Mouse (Mus musculus) MEL (cell line): ENCODE data around the gene Atp6v0a1. TPM values are rescaled to one million over a fixed set of nuclear protein-coding genes. Genes with fewer than 3 reads are reported as not detected.
A peak's percentile ranks its signal among the peaks of the same experiment; 100 is the strongest.

Source experiments
- DNase-seq: peaks from one replicate; pipeline ENCODE4 v3.0.0; 2011; ENCODE audit warnings: low read depth, low spot score
- H3K27ac ChIP-seq: 2 replicates; pipeline ENCODE4 v1.5.1; 2012; ENCODE audit warnings: low read depth, mild to moderate bottlenecking, control low read depth, low read length, moderate library complexity; ENCODE audit not compliant: control insufficient read depth
- H3K27me3 ChIP-seq, 2 experiments: fragments of 150-350 bp in 1 of 2; sonication (generic) in 1 of 2; 2 replicates each; pipeline ENCODE4 v1.6.1; 2012; ENCODE audit warnings: low read length in 2 of 2, mild to moderate bottlenecking in 2 of 2, improper control_type of control experiment in 1 of 2, moderate library complexity in 1 of 2; ENCODE audit not compliant: insufficient read depth in 2 of 2, control insufficient read depth in 1 of 2
- H3K36me3 ChIP-seq, 2 experiments: 2 replicates each; pipeline ENCODE4 v1.6.1; 2012 to 2014; ENCODE audit warnings: low read length in 2 of 2, improper control_type of control experiment in 1 of 2, inconsistent platforms in 1 of 2, mild to moderate bottlenecking in 1 of 2; ENCODE audit not compliant: insufficient read depth in 2 of 2, control insufficient read depth in 1 of 2
- H3K4me1 ChIP-seq, 2 experiments: fragments of 150-350 bp in 1 of 2; sonication (generic) in 1 of 2; 2 replicates each; pipeline ENCODE4 v1.6.1; 2012; ENCODE audit warnings: low read length in 2 of 2, improper control_type of control experiment in 1 of 2, mild to moderate bottlenecking in 1 of 2; ENCODE audit not compliant: insufficient read depth in 2 of 2, control insufficient read depth in 1 of 2
- H3K4me3 ChIP-seq, 2 experiments: fragments of 150-350 bp in 1 of 2; sonication (generic) in 1 of 2; 2 replicates each; pipeline ENCODE4 v1.5.1; 2012; ENCODE audit warnings: low read depth in 2 of 2, low read length in 2 of 2, mild to moderate bottlenecking in 2 of 2, moderate library complexity in 2 of 2, control low read depth in 1 of 2, improper control_type of control experiment in 1 of 2; ENCODE audit not compliant: control insufficient read depth in 1 of 2, insufficient read depth in 1 of 2
- H3K79me2 ChIP-seq: 2 replicates; pipeline ENCODE4 v1.6.1; 2012; ENCODE audit warnings: mild to moderate bottlenecking, low read length, moderate library complexity; ENCODE audit not compliant: control insufficient read depth, poor library complexity, insufficient read depth
- H3K9ac ChIP-seq: 2 replicates; pipeline ENCODE4 v1.6.1; 2012; ENCODE audit warnings: low read depth, mild to moderate bottlenecking, control low read depth, low read length, moderate library complexity; ENCODE audit not compliant: control insufficient read depth, poor library complexity, severe bottlenecking
- H3K9me3 ChIP-seq: fragments of 150-350 bp; sonication (generic); replicated peaks from 2 replicates; pipeline ENCODE4 v1.6.1; 2012; ENCODE audit warnings: mild to moderate bottlenecking, low read length, improper control_type of control experiment, moderate library complexity; ENCODE audit not compliant: insufficient read depth
- CHD2 ChIP-seq: IDR thresholded peaks from 2 replicates; pipeline ENCODE4 v1.6.1; 2011; ENCODE audit warnings: low read length, improper control_type of control experiment
- EP300 ChIP-seq, 2 experiments: IDR thresholded peaks; 2 replicates each; pipeline ENCODE4 v1.6.1; 2011; ENCODE audit warnings: improper control_type of control experiment in 2 of 2, low read length in 2 of 2, low read depth in 1 of 2, mild to moderate bottlenecking in 1 of 2
- GATA1 ChIP-seq: IDR thresholded peaks from 2 replicates; pipeline ENCODE4 v1.6.1; 2011; ENCODE audit warnings: low read depth, low read length, improper control_type of control experiment
- JUND ChIP-seq: IDR thresholded peaks from 2 replicates; pipeline ENCODE4 v1.6.1; 2011; ENCODE audit warnings: low read depth, mild to moderate bottlenecking, improper control_type of control experiment, low read length
- MEF2A ChIP-seq: IDR thresholded peaks from 2 replicates; pipeline ENCODE4 v1.6.1; 2014; ENCODE audit warnings: low read depth, mild to moderate bottlenecking, inconsistent platforms, low read length, improper control_type of control experiment; ENCODE audit not compliant: poor library complexity, insufficient replicate concordance, severe bottlenecking; ENCODE audit errors: extremely low read depth
- MXI1 ChIP-seq: IDR thresholded peaks from 2 replicates; pipeline ENCODE4 v1.6.1; 2011; ENCODE audit warnings: mild to moderate bottlenecking, low read depth, low read length, improper control_type of control experiment
- MYB ChIP-seq: IDR thresholded peaks from 2 replicates; pipeline ENCODE4 v1.6.1; 2011; ENCODE audit warnings: mild to moderate bottlenecking, low read depth, low read length, improper control_type of control experiment
- NRF1 ChIP-seq: IDR thresholded peaks from 2 replicates; pipeline ENCODE4 v1.6.1; 2014; ENCODE audit warnings: low read depth, mild to moderate bottlenecking, inconsistent platforms, low read length, improper control_type of control experiment, moderate library complexity; ENCODE audit not compliant: poor library complexity, insufficient read depth, severe bottlenecking
- POLR2A ChIP-seq, 2 experiments: IDR thresholded peaks; 2 replicates each; pipeline ENCODE4 v1.6.1; 2011 to 2012; ENCODE audit warnings: low read length in 2 of 2, mild to moderate bottlenecking in 2 of 2, control low read depth in 1 of 2, improper control_type of control experiment in 1 of 2, low read depth in 1 of 2, moderate library complexity in 1 of 2; ENCODE audit not compliant: control insufficient read depth in 1 of 2, insufficient read depth in 1 of 2, poor library complexity in 1 of 2
- POLR2AphosphoS2 ChIP-seq: IDR thresholded peaks from 2 replicates; pipeline ENCODE4 v1.6.1; 2011; ENCODE audit warnings: low read length, improper control_type of control experiment
- POLR2AphosphoS5 ChIP-seq: IDR thresholded peaks from 2 replicates; pipeline ENCODE4 v1.6.1; 2012; ENCODE audit warnings: low read depth, borderline replicate concordance, mild to moderate bottlenecking, inconsistent platforms, low read length, moderate library complexity, mixed read lengths
- TAL1 ChIP-seq: IDR thresholded peaks from 2 replicates; pipeline ENCODE4 v1.6.1; 2012; ENCODE audit warnings: mild to moderate bottlenecking, inconsistent platforms, low read length, moderate library complexity, mixed read lengths
- UBTF ChIP-seq: IDR thresholded peaks from 2 replicates; pipeline ENCODE4 v1.6.1; 2012; ENCODE audit warnings: low read depth, mild to moderate bottlenecking, inconsistent platforms, low read length, improper control_type of control experiment, moderate library complexity, borderline replicate concordance; ENCODE audit not compliant: insufficient read depth
- USF2 ChIP-seq, 2 experiments: IDR thresholded peaks; 2 replicates each; pipeline ENCODE4 v1.6.1; 2011 to 2012; ENCODE audit warnings: improper control_type of control experiment in 2 of 2, low read length in 2 of 2, borderline replicate concordance in 1 of 2, inconsistent platforms in 1 of 2, low read depth in 1 of 2, mild to moderate bottlenecking in 1 of 2; ENCODE audit not compliant: insufficient read depth in 1 of 2
- ZC3H11A ChIP-seq: IDR thresholded peaks from 2 replicates; pipeline ENCODE4 v1.6.1; 2012; ENCODE audit warnings: low read depth, mild to moderate bottlenecking, inconsistent platforms, low read length, improper control_type of control experiment
- ZMIZ1 ChIP-seq: IDR thresholded peaks from 2 replicates; pipeline ENCODE4 v1.6.1; 2012; ENCODE audit warnings: low read depth, mild to moderate bottlenecking, inconsistent platforms, low read length, improper control_type of control experiment, moderate library complexity
- ZNF384 ChIP-seq: IDR thresholded peaks from 2 replicates; pipeline ENCODE4 v1.6.1; 2012; ENCODE audit warnings: low read depth, mild to moderate bottlenecking, inconsistent platforms, low read length, improper control_type of control experiment
- polyA plus RNA-seq, 2 experiments: library from polyadenylated mRNA; stranded (reverse) in 1 of 2; unstranded in 1 of 2; fragments of >175 nt in 1 of 2; fragments of >200 nt in 1 of 2; gene quantifications; 2 replicates each; pipeline versions ENCODE4 v1.2.1 to v1.2.4; 2012; ENCODE audit warnings: low replicate concordance in 2 of 2, low read depth in 1 of 2; ENCODE audit not compliant: insufficient read length in 2 of 2, insufficient read depth in 1 of 2, missing spikeins in 1 of 2
- total RNA-seq: library from RNA; depleted of rRNA; stranded (reverse); fragments of 300-350 nt; gene quantifications from 2 replicates; pipeline ENCODE4 v1.2.3, GENCODE M21; 2012

Atp6v0a1 gene
- total and polyA plus RNA-seq, 3 experiments: 12.8 to 23.2 TPM; not detected in 1

GRCm38 (mm10) chr11:101095314-101096024 lies 86.2 kb downstream of the Atp6v0a1 start, which contains the start of gene Psmc3ip (continued):
- TF ChIP-seq USF2 (IDR thresholded peaks at IDR 0.05; ENCODE audit: borderline replicate concordance in 1 of 2, insufficient read depth in 1 of 2, low read depth in 1 of 2, low read length in 2 of 2) (no peak), NRF1 (no peak), ZMIZ1 (no peak; the same call in 1 of the 2 replicates), POLR2AphosphoS5 (no peak), MXI1 (peak; percentile 32; the same call in 1 of the 2 replicates), CHD2 (no peak), GATA1 (no peak), MEF2A (no peak), EP300 (IDR thresholded peaks at IDR 0.05; ENCODE audit: low read depth in 1 of 2, low read length in 2 of 2) (no peak; a peak in 1 of 4 replicates), UBTF (no peak), MYB (0 out of 2 replicates have a peak, but pooled peaks have one; percentile 6), POLR2AphosphoS2 (peak; percentile 96), TAL1 (no peak), ZNF384 (no peak), JUND (no peak), ZC3H11A (no peak), POLR2A (IDR thresholded peaks at IDR 0.05; ENCODE audit: control insufficient read depth in 1 of 2, insufficient read depth in 1 of 2, low read depth in 1 of 2, low read length in 2 of 2, poor library complexity in 1 of 2) (peak; percentile 51 to 74; a peak in 1 of 4 replicates)

GRCm38 (mm10) chr11:101098231-101098630 lies 89.0 kb downstream of the Atp6v0a1 start:
- Histone ChIP-seq H3K9me3 (no peaks in the 10 kb centered on the region), H3K27ac (no peak overlapping the region), H3K9ac (no peak overlapping the region), H3K4me3 (no peak overlapping the region), H3K36me3 (peaks cover 2 to 31% of the 10 kb centered on the region in 2 experiments; a peak in 3 of 4 replicates), H3K27me3 (no peaks in the 10 kb centered on the region), H3K79me2 (no peaks in the 10 kb centered on the region), H3K4me1 (peaks cover 0 to 2% of the 10 kb centered on the region in 2 experiments; a peak in 1 of 4 replicates)
- no peak for TF ChIP-seq POLR2A (IDR thresholded peaks at IDR 0.05; ENCODE audit: control insufficient read depth in 1 of 2, insufficient read depth in 1 of 2, low read depth in 1 of 2, low read length in 2 of 2, poor library complexity in 1 of 2)
- no peak for DNase-seq
